Mouse (Mus musculus): ENCODE results near the gene Ifnar1. TPM values are rescaled to one million over a fixed set of nuclear protein-coding genes. Genes with fewer than 3 reads are reported as not detected.

Gene Ifnar1
- 8.4 TPM for polyA plus RNA-seq (2015; fragmentation: Illumina TruSeq; extraction: RNeasy Lipid Tissue Mini Kit (QIAGEN cat#74804); ENCODE audit: insufficient read depth, low read depth, low replicate concordance)

GRCm38 (mm10) chr16:91484808-91485700 lies at the start of gene Ifnar1:
Gene Ifnar1 (plus strand): TSS chr16:91485238.

GRCm38 (mm10) chr16:91546836-91547741 lies 62.1 kb downstream of the Ifnar1 start, which contains the start of gene Ifngr2:
Gene Ifngr2 (plus strand): TSS chr16:91547072.

Other genes with a start within 250 kb of the Ifnar1 start
- 0.37 TPM for gene Olig1, start 215.5 kb upstream of the Ifnar1 start, polyA plus RNA-seq (2015; fragmentation: Illumina TruSeq; extraction: RNeasy Lipid Tissue Mini Kit (QIAGEN cat#74804); ENCODE audit: insufficient read depth, low read depth, low replicate concordance)
- gene Ifnar2, start 112.5 kb upstream of the Ifnar1 start, polyA plus RNA-seq (2015; fragmentation: Illumina TruSeq; extraction: RNeasy Lipid Tissue Mini Kit (QIAGEN cat#74804); ENCODE audit: insufficient read depth, low read depth, low replicate concordance): 15.7 TPM
- gene Gm21970, start 93.5 kb upstream of the Ifnar1 start, polyA plus RNA-seq (2015; fragmentation: Illumina TruSeq; extraction: RNeasy Lipid Tissue Mini Kit (QIAGEN cat#74804); ENCODE audit: insufficient read depth, low read depth, low replicate concordance): not detected
- gene Il10rb, start 79.1 kb upstream of the Ifnar1 start, polyA plus RNA-seq (2015; fragmentation: Illumina TruSeq; extraction: RNeasy Lipid Tissue Mini Kit (QIAGEN cat#74804); ENCODE audit: insufficient read depth, low read depth, low replicate concordance): 22.9 TPM
- 4.6 TPM for gene Ifngr2, start 61.8 kb downstream of the Ifnar1 start, polyA plus RNA-seq (2015; fragmentation: Illumina TruSeq; extraction: RNeasy Lipid Tissue Mini Kit (QIAGEN cat#74804); ENCODE audit: insufficient read depth, low read depth, low replicate concordance)
- gene Tmem50b, start 112.6 kb downstream of the Ifnar1 start, polyA plus RNA-seq (2015; fragmentation: Illumina TruSeq; extraction: RNeasy Lipid Tissue Mini Kit (QIAGEN cat#74804); ENCODE audit: insufficient read depth, low read depth, low replicate concordance): 8.7 TPM
- 1.2 TPM for gene Dnajc28, start 133.8 kb downstream of the Ifnar1 start, polyA plus RNA-seq (2015; fragmentation: Illumina TruSeq; extraction: RNeasy Lipid Tissue Mini Kit (QIAGEN cat#74804); ENCODE audit: insufficient read depth, low read depth, low replicate concordance)
- gene Gart, start 161.7 kb downstream of the Ifnar1 start, polyA plus RNA-seq (2015; fragmentation: Illumina TruSeq; extraction: RNeasy Lipid Tissue Mini Kit (QIAGEN cat#74804); ENCODE audit: insufficient read depth, low read depth, low replicate concordance): 19.9 TPM
- 133 TPM for gene Son, start 162.3 kb downstream of the Ifnar1 start, polyA plus RNA-seq (2015; fragmentation: Illumina TruSeq; extraction: RNeasy Lipid Tissue Mini Kit (QIAGEN cat#74804); ENCODE audit: insufficient read depth, low read depth, low replicate concordance)
- 2.6 TPM for gene Donson, start 203.5 kb downstream of the Ifnar1 start, polyA plus RNA-seq (2015; fragmentation: Illumina TruSeq; extraction: RNeasy Lipid Tissue Mini Kit (QIAGEN cat#74804); ENCODE audit: insufficient read depth, low read depth, low replicate concordance)
- gene Cryzl1, start 243.7 kb downstream of the Ifnar1 start, polyA plus RNA-seq (2015; fragmentation: Illumina TruSeq; extraction: RNeasy Lipid Tissue Mini Kit (QIAGEN cat#74804); ENCODE audit: insufficient read depth, low read depth, low replicate concordance): 8.8 TPM
- 6.4 TPM for gene Itsn1, start 244.0 kb downstream of the Ifnar1 start, polyA plus RNA-seq (2015; fragmentation: Illumina TruSeq; extraction: RNeasy Lipid Tissue Mini Kit (QIAGEN cat#74804); ENCODE audit: insufficient read depth, low read depth, low replicate concordance)

Data from pancreas, adult 10 weeks (tissue).